Mouse (Mus musculus): Measurements from ENCODE around the gene Nubp2. TPM values are rescaled to one million over a fixed set of nuclear protein-coding genes. Genes with fewer than 3 reads are reported as not detected.

Nubp2 gene
- 10 to 100 TPM; 30.4 to 31.0 TPM for total RNA-seq (2021)
- long read RNA-seq, experiment 1, transcript Nubp2-215 (7 exons, 950 nt) = minor isoform, 7 of 56 reads
- long read RNA-seq, experiment 1, transcript Nubp2-201 (7 exons, 1,427 nt) = major isoform, 33 of 56 reads
- long read RNA-seq, experiment 1, partial matches to known transcripts = 2 of 56 reads
- long read RNA-seq, experiment 1, other reads (novel, unspliced or antisense) = 9 of 56 reads
- long read RNA-seq, experiment 2, transcript Nubp2-201 (7 exons, 1,427 nt) = major isoform, 25 of 35 reads
- long read RNA-seq, experiment 2, partial matches to known transcripts = 1 of 35 reads
- long read RNA-seq, experiment 2, other reads (novel, unspliced or antisense) = 3 of 35 reads

GRCm38 (mm10) chr17:24886134-24886931 lies at the start of gene Nubp2, which contains the start of gene Spsb3:
Gene Nubp2, minus strand, starts transcription at chr17:24886349.
Gene Spsb3, plus strand, starts transcription at chr17:24886643.
- peak; percentile 97 to 98 for DNase-seq (ENCODE audit: low spot score in 2 of 2)

- no peak for DNase-seq (ENCODE audit: low spot score in 2 of 2)
These were observed 49.5 kb upstream of the Nubp2 start for GRCm38 (mm10) chr17:24935666-24936065.

DNA sequence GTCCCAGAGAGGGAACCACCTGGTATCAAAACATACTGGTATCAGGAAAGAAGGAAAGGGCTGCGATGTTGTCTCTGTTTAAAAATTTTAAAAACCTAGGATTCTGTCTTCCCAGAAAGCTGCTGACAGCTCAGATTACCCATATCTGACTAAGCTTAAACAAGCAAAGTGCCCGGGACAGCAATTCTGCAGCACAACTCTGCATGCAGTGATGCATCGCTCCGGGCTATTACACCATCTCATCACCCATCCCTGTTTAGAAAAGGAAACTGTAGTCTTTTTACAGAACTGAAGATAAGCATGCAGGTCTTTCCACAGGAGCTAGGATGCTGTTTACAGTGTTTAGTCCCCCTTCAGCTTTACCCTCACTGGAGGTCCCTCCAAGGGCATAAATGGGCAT lies 48.8 kb upstream of the Nubp2 start:
- no peak for DNase-seq (ENCODE audit: low spot score in 2 of 2)

DNA sequence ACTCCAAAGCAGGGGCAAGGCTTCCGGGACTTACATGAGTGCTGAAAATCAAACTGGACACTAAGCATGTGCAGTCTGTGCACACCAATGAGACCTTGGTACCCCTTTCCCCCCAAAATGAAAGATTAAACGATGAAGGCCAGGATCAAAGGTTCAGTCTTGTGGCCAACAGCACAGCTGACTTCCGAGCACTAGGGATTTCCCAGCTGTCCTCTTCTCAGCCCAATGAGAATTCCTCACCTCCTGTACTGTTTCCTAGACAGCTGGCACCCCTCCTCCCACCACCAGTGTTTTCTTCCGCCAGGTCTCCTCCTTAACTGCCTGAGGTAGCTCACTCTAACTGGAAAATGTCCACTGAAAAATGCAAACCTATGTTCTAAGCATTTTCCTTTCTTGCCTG lies 47.0 kb upstream of the Nubp2 start:
- DNase-seq (ENCODE audit: low spot score in 2 of 2) = no peak

DNA sequence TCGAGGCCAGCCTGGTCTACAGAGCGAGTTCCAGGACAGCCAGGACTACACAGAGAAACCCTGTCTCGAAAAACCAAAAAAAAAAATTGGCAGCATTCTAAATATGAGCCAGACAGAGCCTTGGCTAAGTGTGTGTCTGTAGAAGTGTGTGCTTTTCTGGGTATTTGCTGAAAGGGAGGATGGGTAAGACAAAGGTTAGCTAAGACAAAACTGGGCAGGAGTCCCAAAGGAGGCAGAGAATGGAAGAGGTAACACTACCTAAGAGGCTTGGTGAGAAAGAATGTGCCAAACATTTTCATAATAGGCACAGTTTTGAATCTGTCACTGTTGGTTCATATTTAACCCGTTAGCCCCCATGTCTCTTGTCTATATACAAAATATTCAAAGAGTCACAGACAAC lies 46.3 kb upstream of the Nubp2 start:
- no peak for DNase-seq (ENCODE audit: low spot score in 2 of 2)

DNA sequence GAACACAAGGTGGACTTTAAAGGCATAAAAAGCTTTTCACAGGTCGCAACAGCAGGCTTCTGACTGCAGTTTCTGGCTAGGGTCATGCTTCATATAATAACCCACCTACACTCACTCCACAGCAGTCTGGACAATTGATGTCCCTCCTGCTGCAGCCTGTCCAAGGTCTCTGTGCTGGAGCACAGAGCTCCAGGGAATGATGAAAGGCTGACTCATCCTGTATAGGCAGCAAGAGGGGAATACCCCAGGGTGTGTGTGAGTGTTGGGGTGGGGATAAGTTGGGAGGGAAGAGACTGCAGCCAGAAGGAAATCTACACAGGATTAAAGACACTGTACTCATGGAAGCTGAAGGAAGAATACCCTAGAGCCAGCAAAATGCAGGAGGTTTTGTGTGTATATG lies 43.4 kb upstream of the Nubp2 start:
- DNase-seq (ENCODE audit: low spot score in 2 of 2) = no peak

DNA sequence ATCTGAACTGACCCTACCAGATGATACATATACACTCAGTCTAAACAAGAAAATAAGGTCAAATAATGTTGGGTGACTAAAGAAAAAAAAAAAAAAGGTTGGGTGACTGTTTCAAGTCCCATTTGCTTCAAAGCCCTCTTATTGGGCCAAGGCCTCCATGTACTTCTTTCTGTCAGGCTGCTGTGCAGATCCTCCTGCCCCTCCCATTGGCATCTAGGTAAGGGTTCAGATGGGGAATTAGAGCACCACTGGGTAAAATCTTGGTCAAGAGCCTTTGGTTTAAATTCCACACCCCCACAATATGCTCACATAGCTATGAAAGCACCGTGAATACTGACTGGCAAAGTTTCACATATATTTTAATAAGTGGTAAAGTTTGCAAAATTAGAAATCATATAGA lies 37.1 kb upstream of the Nubp2 start:
- no peak for DNase-seq (ENCODE audit: low spot score in 2 of 2)

GRCm38 (mm10) chr17:24913984-24914383 lies 27.8 kb upstream of the Nubp2 start:
- DNase-seq (ENCODE audit: low spot score in 2 of 2) = no peak

- DNase-seq (ENCODE audit: low spot score in 2 of 2) = no peak
These were observed 21.4 kb upstream of the Nubp2 start for GRCm38 (mm10) chr17:24907591-24907990.

- no peak for DNase-seq (ENCODE audit: low spot score in 2 of 2)
These were observed 17.6 kb upstream of the Nubp2 start for GRCm38 (mm10) chr17:24903767-24904166.

DNA sequence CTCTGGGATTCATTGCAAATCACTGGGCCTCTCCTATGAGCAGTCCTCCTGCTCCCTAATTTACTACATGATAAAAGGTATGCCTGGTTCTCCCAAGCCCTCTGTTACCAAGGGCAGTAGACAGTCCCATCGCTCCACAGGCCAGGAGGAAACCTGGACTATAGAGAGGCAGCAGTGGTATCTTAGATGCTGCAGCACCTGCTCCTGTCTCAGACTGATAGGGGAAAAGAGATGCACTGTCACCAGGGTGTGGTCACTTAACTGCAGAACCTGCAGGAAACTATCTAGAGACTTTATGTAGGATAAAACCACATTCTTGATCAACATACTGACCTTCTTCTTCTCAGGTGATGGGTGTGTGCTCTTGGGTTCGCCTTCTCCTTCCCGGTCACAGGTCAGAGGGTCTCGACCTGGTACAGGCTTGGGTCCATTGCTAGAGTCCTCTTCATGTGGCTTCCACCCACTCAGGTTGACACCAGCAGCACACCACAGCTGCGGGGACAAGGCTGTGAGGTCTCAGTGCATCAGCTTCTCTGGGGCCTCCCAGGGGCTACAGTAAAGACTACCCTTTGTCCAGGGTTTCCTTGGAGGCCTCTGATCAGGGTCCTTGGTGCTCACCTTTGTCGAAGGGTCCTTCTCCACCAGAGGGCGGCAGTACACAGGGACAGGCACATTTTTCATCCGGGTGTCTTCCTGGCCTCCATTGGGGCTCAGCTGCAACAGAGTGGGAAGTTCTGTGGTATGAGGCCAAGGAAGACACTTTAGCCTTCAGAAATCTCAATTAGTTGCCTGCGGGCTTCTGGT lies 16.7 kb upstream of the Nubp2 start:
- DNase-seq (ENCODE audit: low spot score in 2 of 2) = no peak

GRCm38 (mm10) chr17:24902124-24902523 lies 16.0 kb upstream of the Nubp2 start:
- no peak for DNase-seq (ENCODE audit: low spot score in 2 of 2)

DNA sequence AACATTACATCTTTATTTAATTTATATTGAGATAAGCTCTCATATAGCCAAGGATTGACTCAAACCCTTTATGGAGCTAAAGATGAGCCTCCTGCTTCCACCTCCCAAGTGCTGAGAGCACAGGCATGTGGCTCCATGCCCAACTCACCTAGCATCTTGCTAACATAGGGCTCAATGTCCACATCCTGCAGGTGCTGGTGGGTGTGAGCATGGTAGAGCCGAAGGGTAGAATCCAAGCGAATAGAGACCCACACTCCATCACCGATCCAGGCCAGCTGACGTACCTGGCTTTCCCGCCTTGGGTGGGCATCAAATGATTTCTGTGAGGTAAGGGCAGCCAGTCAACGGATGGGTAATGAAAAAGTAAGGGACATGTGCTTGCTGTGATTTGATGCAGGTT lies 13.9 kb upstream of the Nubp2 start:
- no peak for DNase-seq (ENCODE audit: low spot score in 2 of 2)

DNA sequence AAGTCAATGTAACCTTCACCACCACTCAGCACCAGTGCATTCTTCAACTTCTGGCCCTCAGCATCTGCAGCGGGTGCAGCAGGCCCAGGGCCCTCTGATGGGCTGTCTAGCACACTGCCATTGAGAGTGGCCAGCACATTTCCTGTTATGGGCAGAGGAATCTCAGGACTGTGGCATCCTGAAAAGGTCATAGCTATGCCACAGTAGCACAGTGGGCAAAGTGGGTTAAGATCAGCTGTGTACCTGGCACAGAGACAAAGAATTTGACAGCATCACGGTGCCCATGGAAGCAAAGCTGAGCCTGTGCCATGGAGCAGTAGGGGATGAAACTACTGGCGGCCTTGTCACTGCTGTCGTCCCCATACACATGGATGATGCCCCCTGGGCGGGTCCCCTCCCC lies 13.0 kb upstream of the Nubp2 start:
- no peak for DNase-seq (ENCODE audit: low spot score in 2 of 2)

- no peak for DNase-seq (ENCODE audit: low spot score in 2 of 2)
These were observed 12.1 kb upstream of the Nubp2 start for GRCm38 (mm10) chr17:24898041-24898854.

DNA sequence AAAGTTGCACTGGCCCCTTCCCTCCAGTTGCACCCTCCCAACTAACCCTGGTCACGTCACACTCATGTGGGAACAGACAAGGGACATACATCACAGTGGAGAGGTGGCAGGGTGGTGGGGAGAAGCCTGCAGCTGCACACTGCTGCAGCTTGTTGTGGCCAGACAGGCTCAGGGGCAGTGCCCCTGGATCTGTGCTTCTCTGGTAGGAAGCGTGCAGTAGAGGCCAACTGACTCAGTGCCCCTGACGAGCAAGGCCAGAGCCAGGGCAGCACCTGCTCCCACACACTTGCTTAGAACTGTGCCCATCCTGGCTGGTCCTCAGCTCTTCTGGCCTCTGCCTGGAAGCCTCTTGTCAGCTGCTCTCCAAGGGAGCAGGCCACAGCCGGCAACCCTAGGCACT lies 11.5 kb upstream of the Nubp2 start:
- no peak for DNase-seq (ENCODE audit: low spot score in 2 of 2)

DNA sequence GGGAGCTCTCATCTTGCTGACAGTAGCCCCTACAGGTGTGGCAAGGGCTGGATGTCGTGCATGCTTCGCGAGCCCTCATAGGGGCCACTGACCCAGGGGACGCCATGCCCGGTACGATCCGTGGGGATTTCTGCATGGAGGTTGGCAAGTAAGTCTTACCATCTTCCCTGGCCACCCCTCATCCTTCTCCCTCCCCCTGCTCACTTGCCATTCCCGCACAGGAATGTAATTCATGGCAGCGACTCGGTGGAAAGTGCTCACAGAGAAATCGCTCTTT lies 10.8 kb upstream of the Nubp2 start:
- DNase-seq (ENCODE audit: low spot score in 2 of 2) = no peak

DNA sequence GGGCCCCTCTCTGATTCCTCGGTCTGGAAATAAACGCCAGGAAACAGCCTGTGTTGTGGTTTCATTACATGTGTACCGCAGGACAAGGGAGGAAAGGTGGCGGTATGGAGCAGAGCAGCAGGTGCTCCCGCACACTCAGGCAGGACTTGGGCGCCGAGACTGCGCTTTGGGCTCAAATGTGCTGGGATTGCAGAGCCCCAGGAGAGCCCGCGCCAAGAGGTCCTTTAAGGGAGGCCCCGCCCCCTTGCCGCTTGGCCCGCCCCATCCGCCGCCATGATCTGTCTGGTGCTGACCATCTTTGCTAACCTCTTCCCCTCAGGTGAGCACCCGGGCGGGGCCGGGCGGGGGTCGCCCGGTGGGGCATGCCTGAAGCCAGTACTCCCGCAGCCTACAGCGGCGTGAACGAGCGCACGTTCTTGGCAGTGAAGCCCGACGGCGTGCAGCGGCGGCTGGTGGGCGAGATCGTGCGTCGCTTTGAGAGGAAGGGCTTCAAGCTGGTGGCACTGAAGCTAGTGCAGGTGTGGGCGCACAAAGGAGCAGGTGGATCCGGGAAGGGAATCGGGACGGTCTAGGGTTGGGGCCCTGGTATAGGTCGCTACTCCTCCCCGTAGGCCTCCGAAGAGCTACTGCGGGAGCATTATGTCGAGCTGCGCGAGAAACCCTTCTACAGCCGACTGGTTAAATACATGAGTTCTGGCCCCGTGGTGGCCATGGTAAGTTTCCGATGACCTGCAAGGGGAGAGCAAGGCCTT lies 10.3 kb upstream of the Nubp2 start, which contains the start of gene Nme3:
TSS of gene Nme3 (plus strand) at position 260 of the 752 bp plus-strand sequence.
- peak; percentile 61 to 80 for DNase-seq (ENCODE audit: low spot score in 2 of 2)

DNA sequence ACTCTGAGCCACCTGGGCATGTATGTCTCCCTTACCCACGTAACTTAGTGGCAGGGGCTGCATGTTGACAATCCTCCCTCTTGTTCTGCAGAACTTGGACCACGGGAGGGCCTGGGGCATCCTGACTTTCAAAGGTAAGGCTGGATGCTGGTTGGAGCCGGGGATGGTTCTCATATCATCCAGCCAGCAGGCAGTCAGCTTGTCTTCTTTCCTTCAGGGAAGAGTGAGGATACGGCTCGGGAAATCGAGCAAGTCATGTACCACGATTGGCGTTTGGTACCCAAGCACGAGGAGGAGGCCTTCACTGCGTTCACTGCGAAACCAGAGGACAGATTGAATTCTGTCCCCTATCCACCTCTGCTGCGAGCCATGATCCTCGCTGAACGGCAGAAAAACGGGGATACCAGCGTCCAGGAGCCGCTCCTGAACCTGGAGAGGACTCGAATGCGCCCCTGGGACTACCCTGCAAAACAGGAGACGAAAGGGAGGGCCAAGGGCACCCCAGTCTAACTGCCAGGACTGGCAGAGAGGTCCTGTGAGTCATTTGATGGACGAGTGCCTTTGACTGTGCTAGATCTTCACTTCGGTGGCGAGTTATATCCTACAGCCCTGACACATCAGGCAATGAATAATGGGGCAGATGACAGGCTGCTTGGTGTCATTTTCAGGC lies 9.6 kb upstream of the Nubp2 start:
- no peak for DNase-seq (ENCODE audit: low spot score in 2 of 2)

Measured in left cerebral cortex, adult 18-20 months (tissue).